Mouse (Mus musculus) G1E (cell line): Measurements from ENCODE around the gene Fer.

Source experiments
- CTCF ChIP-seq: IDR thresholded peaks from 2 replicates; pipeline ENCODE4 v1.5.1; 2012; ENCODE audit warnings: low read depth, low read length, inconsistent platforms, mixed read lengths
- TAL1 ChIP-seq: conservative IDR thresholded peaks from 2 replicates; pipeline ENCODE4 v1.6.1; 2012; ENCODE audit warnings: low read depth, low read length, inconsistent platforms, mixed read lengths

GRCm38 (mm10) chr17:63931556-63931955, 68.7 kb downstream of the Fer start:
- TF ChIP-seq CTCF: no peak
- no peak for TF ChIP-seq TAL1
